8 mouse cellular contexts compared by ENCODE assay signal in the genomic region with DNA sequence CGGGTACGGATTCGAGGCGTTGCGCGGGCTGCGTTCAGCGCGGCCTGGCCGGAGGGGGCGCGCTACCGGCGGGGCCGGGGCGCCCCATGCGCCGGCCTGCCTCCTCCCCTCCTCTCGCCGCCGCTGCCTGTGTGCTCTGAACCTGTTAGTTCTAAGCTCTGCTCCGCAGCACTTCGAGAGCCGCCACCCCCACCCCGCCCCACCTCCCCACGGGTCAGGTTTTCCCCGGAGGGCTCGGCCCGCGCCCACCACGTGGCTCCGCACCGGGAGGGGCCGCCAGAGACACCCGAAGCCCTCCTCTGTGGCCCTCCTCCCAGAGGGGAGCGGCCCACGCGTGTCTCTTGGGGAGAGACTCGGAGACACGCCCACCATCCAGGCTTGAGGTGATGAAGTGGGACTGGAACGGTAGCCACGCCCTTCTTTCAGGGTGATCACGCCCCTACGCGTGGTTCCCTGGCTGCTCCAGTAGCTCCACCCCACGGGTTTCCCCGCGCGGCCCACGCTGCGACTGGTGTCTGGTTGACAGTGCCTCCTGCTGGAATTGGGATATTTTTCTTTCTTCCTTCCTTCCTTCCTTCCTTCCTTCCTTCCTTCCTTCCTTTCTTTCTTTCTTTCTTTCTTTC. TPM values are rescaled to one million over a fixed set of nuclear protein-coding genes. Genes with fewer than 3 reads are reported as not detected.
DNase-seq lines count a peak whose midpoint lies in the region; ATAC-seq lines count a peak whose summit lies in the region.

Kcnh4 (minus strand) TSS at position 332 of the 623 bp plus-strand sequence.

- peak within 1 kb of the TSS; percentile 32 for H3K4me3 ChIP-seq in kidney, embryonic 16.5 days (ENCODE audit: low read length)
- H3K4me3 ChIP-seq in limb, embryonic 15.5 days = peak within 1 kb of the TSS; percentile 30
- H3K4me3 ChIP-seq in midbrain, embryonic 15.5 days = peak within 1 kb of the TSS; percentile 76

- H3K9ac ChIP-seq in kidney, embryonic 16.5 days (replicated peaks; ENCODE audit: low read length) = no peak within 1 kb of the TSS
- no peak within 1 kb of the TSS for H3K9ac ChIP-seq in limb, embryonic 15.5 days
- H3K9ac ChIP-seq in midbrain, embryonic 15.5 days = peak within 1 kb of the TSS; percentile 77

- no peak within 1 kb of the TSS for H3K27ac ChIP-seq in kidney, embryonic 16.5 days (ENCODE audit: low read length)
- H3K27ac ChIP-seq in limb, embryonic 15.5 days = no peak within 1 kb of the TSS
- H3K27ac ChIP-seq in midbrain, embryonic 15.5 days = peak within 1 kb of the TSS; percentile 74

- no peak for ATAC-seq in kidney, embryonic 16.5 days (ENCODE audit: low FRiP score, low TSS enrichment)
- no peak for ATAC-seq in limb, embryonic 15.5 days (ENCODE audit: insufficient number of reproducible peaks, low FRiP score, low TSS enrichment, low read depth)
- peak; percentile 73 for ATAC-seq in midbrain, embryonic 15.5 days (replicated peaks)

- WGBS in kidney, embryonic 16.5 days = 2% methylated on average over 46 of the region's 51 CpGs
- under 1% methylated on average over 49 of the region's 51 CpGs for WGBS in limb, embryonic 15.5 days
- under 1% methylated on average over 48 of the region's 51 CpGs for WGBS in midbrain, embryonic 15.5 days

- peak; percentile 62 to 79 for DNase-seq in adrenal gland, adult (ENCODE audit: inconsistent age in 2 of 2, low spot score in 1 of 2)
- no peak for DNase-seq in adrenal gland, adult 18-20 months (ENCODE audit: low spot score in 2 of 2)
- peak; percentile 29 for DNase-seq in c-Kit-positive CD71-positive TER-119-positive erythroid progenitor cells, embryonic 14.5 days (ENCODE audit: low spot score)
- DNase-seq in frontal cortex, postnatal 14 days (ENCODE audit: low spot score in 2 of 2) = peak; percentile 86 to 88
- DNase-seq in spleen, postnatal 4 days (ENCODE audit: low spot score in 2 of 2) = peak; percentile 72 to 81

- peaks cover 12% of the 10 kb centered on the region for H3K4me1 ChIP-seq in kidney, embryonic 16.5 days (ENCODE audit: insufficient read depth, low read length)
- H3K4me1 ChIP-seq in limb, embryonic 15.5 days = peaks cover 19% of the 10 kb centered on the region
- peaks cover 28% of the 10 kb centered on the region for H3K4me1 ChIP-seq in midbrain, embryonic 15.5 days

- peaks cover 30% of the 10 kb centered on the region for H3K27me3 ChIP-seq in kidney, embryonic 16.5 days (ENCODE audit: insufficient read depth, low read length)
- H3K27me3 ChIP-seq in limb, embryonic 15.5 days = peaks cover 55% of the 10 kb centered on the region
- H3K27me3 ChIP-seq in midbrain, embryonic 15.5 days (replicated peaks) = no peaks in the 10 kb centered on the region

- H3K4me2 ChIP-seq in kidney, embryonic 16.5 days (replicated peaks; ENCODE audit: low read depth, low read length) = peak within 1 kb of the TSS; percentile 59
- H3K4me2 ChIP-seq in limb, embryonic 15.5 days = peak within 1 kb of the TSS; percentile 49
- H3K4me2 ChIP-seq in midbrain, embryonic 15.5 days = peak within 1 kb of the TSS; percentile 77

- H3K36me3 ChIP-seq in kidney, embryonic 16.5 days (ENCODE audit: insufficient read depth, low read length) = no peaks in the 10 kb centered on the region
- H3K36me3 ChIP-seq in limb, embryonic 15.5 days = no peaks in the 10 kb centered on the region
- peaks cover 6% of the 10 kb centered on the region; the same call in 1 of the 2 replicates for H3K36me3 ChIP-seq in midbrain, embryonic 15.5 days (replicated peaks)

- H3K9me3 ChIP-seq in kidney, embryonic 16.5 days (ENCODE audit: low read length) = no peaks in the 10 kb centered on the region
- H3K9me3 ChIP-seq in limb, embryonic 15.5 days = no peaks in the 10 kb centered on the region
- H3K9me3 ChIP-seq in midbrain, embryonic 15.5 days = no peaks in the 10 kb centered on the region

RNA-seq across cellular contexts. Expression of gene Kcnh4, which starts in this region (rescaled TPM):
- under 1 TPM; 0.10 to 0.16 TPM for total RNA-seq in adrenal gland, adult 18-20 months (2021)
- not detected in 2 replicates for polyA plus RNA-seq in kidney, embryonic 16.5 days (2015; fragmentation: Nextera tagmentation; extraction: Ambion mirVana)
- polyA plus RNA-seq in limb, embryonic 15.5 days (2015; fragmentation: Nextera tagmentation; extraction: Ambion mirVana) = not detected in 2 replicates
- polyA plus RNA-seq in midbrain, embryonic 15.5 days (2015; fragmentation: Nextera tagmentation; extraction: Ambion mirVana) = 10.9 and 13.6 TPM in 2 replicates

Comparison
In these comparisons a context has a peak if more than half of its experiments do, and no peak if none do; other contexts are left out.
1. RNA of gene Kcnh4 (polyA plus RNA-seq): 10.9 to 13.6 TPM in midbrain, embryonic 15.5 days; not detected in kidney, embryonic 16.5 days and not detected in limb, embryonic 15.5 days; every median in the first group is over 10 times any median in the second.
2. DNase-seq: peak in adrenal gland, adult (2 of 2), c-Kit-positive CD71-positive TER-119-positive erythroid progenitor cells, embryonic 14.5 days (single experiment), frontal cortex, postnatal 14 days (2 of 2) and spleen, postnatal 4 days (2 of 2); none in adrenal gland, adult 18-20 months (0 of 2).
3. Peak in every context shown above with its lines, with median percentiles within 50 percentile points of each other: H3K4me2 ChIP-seq and H3K4me3 ChIP-seq.